Mouse (Mus musculus) heart, embryonic 15.5 days (tissue): ENCODE results near the gene Rftn2. TPM values are rescaled to one million over a fixed set of nuclear protein-coding genes. Genes with fewer than 3 reads are reported as not detected.

Experiments used
- ATAC-seq: fragments of 200-750 bp; cut with Nextera tagmentation; replicated peaks from 2 replicates; pipeline ENCODE4 v1.8.0; 2017; ENCODE audit warnings: low read depth, moderate TSS enrichment; ENCODE audit not compliant: insufficient number of reproducible peaks, insufficient read depth, low FRiP score
- H3K27ac ChIP-seq: fragments of 300-500 bp; sonication (generic); 2 replicates; pipeline ENCODE4 v1.5.1; 2015; ENCODE audit warnings: mild to moderate bottlenecking, inconsistent platforms
- H3K27me3 ChIP-seq: fragments of 300-500 bp; sonication (generic); 2 replicates; pipeline ENCODE4 v1.6.1; 2015; ENCODE audit warnings: inconsistent platforms
- H3K36me3 ChIP-seq: fragments of 300-500 bp; sonication (generic); 2 replicates; pipeline ENCODE4 v1.6.1; 2015; ENCODE audit warnings: mild to moderate bottlenecking, inconsistent platforms
- H3K4me1 ChIP-seq: fragments of 300-500 bp; sonication (generic); replicated peaks from 2 replicates; pipeline ENCODE4 v1.6.1; 2015; ENCODE audit warnings: inconsistent platforms
- H3K4me2 ChIP-seq: fragments of 300-500 bp; sonication (generic); 2 replicates; pipeline ENCODE4 v1.6.1; 2015; ENCODE audit warnings: inconsistent platforms, mild to moderate bottlenecking, moderate library complexity
- H3K4me3 ChIP-seq: fragments of 300-500 bp; sonication (generic); 2 replicates; pipeline ENCODE4 v1.5.1; 2015; ENCODE audit warnings: mild to moderate bottlenecking, inconsistent platforms
- H3K9ac ChIP-seq: fragments of 300-500 bp; sonication (generic); 2 replicates; pipeline ENCODE4 v1.6.1; 2015; ENCODE audit warnings: mild to moderate bottlenecking, inconsistent platforms
- H3K9me3 ChIP-seq: fragments of 300-500 bp; sonication (generic); replicated peaks from 2 replicates; pipeline ENCODE4 v1.6.1; 2016; ENCODE audit warnings: inconsistent platforms
- WGBS: fragments of 180-500 bp; shearing (Covaris S2); methylation state at CpG from one replicate; pipeline ENCODE4 v1.1.7; 2015; ENCODE audit warnings: mixed read lengths; 5-methylcytosine and 5-hydroxymethylcytosine counted together
- polyA plus RNA-seq: library from polyadenylated mRNA; unstranded; fragments of >200 nt; fragmentation: Nextera tagmentation; extraction: Ambion mirVana; gene quantifications from 2 replicates; pipeline ENCODE4 v1.2.1, GENCODE M21; 2015

Gene Rftn2
- polyA plus RNA-seq, 1 experiment from 2014 or later = 9.4 TPM

GRCm38 (mm10) chr1:55192824-55193223, 33.8 kb downstream of the Rftn2 start:
- Histone ChIP-seq H3K4me1 (peaks cover 19% of the 10 kb centered on the region), H3K9ac (no peak overlapping the region), H3K27ac (peak overlapping the region; percentile 71), H3K4me3 (no peak overlapping the region), H3K27me3 (no peaks in the 10 kb centered on the region), H3K9me3 (no peaks in the 10 kb centered on the region), H3K36me3 (no peaks in the 10 kb centered on the region), H3K4me2 (no peak overlapping the region)
- 42% methylated on average over 3 of the region's 3 CpGs for WGBS
- ATAC-seq = no peak

- Histone ChIP-seq H3K9me3 (no peaks in the 10 kb centered on the region), H3K27ac (peak overlapping the region; percentile 43; the same call in 1 of the 2 replicates), H3K27me3 (no peaks in the 10 kb centered on the region), H3K9ac (peak overlapping the region; percentile 20; the same call in 1 of the 2 replicates), H3K4me1 (peaks cover 19% of the 10 kb centered on the region), H3K36me3 (no peaks in the 10 kb centered on the region), H3K4me2 (peak overlapping the region; percentile 54), H3K4me3 (peak overlapping the region; percentile 34)
- peak; percentile 33; the same call in 1 of the 2 replicates for ATAC-seq
- 18% methylated on average over 8 of the region's 8 CpGs for whole genome bisulfite sequencing
Observed at GRCm38 (mm10) chr1:55192015-55192414, 34.6 kb downstream of the Rftn2 start.

- Histone ChIP-seq H3K9me3 (no peaks in the 10 kb centered on the region), H3K27ac (no peak overlapping the region), H3K36me3 (0 out of 2 replicates have a peak, but pooled peaks cover 8% of the 10 kb centered on the region), H3K4me2 (no peak overlapping the region), H3K4me1 (peaks cover under 1% of the 10 kb centered on the region; the same call in 1 of the 2 replicates), H3K27me3 (no peaks in the 10 kb centered on the region), H3K9ac (no peak overlapping the region), H3K4me3 (no peak overlapping the region)
- ATAC-seq = no peak
- WGBS = 31% methylated on average over 11 of the region's 11 CpGs
Observed at GRCm38 (mm10) chr1:55186592-55187210, 39.9 kb downstream of the Rftn2 start.

GRCm38 (mm10) chr1:55185718-55186117, 40.9 kb downstream of the Rftn2 start:
- peaks cover 18% of the 10 kb centered on the region for H3K36me3 ChIP-seq
- peaks cover 5% of the 10 kb centered on the region; the same call in 1 of the 2 replicates for H3K9me3 ChIP-seq
- no peak overlapping the region for H3K4me2 ChIP-seq
- no peak for ATAC-seq
- H3K9ac ChIP-seq = no peak overlapping the region
- WGBS = 81% methylated on average over 6 of the region's 6 CpGs
- H3K4me3 ChIP-seq = no peak overlapping the region
- no peak overlapping the region for H3K27ac ChIP-seq
- H3K4me1 ChIP-seq = no peaks in the 10 kb centered on the region
- no peaks in the 10 kb centered on the region for H3K27me3 ChIP-seq

GRCm38 (mm10) chr1:55182392-55182791, 44.2 kb downstream of the Rftn2 start:
- H3K4me1 ChIP-seq = no peaks in the 10 kb centered on the region
- H3K4me3 ChIP-seq = no peak overlapping the region
- no peaks in the 10 kb centered on the region for H3K27me3 ChIP-seq
- peaks cover 8% of the 10 kb centered on the region; the same call in 1 of the 2 replicates for H3K9me3 ChIP-seq
- H3K27ac ChIP-seq = no peak overlapping the region
- peaks cover 27% of the 10 kb centered on the region for H3K36me3 ChIP-seq
- H3K9ac ChIP-seq = no peak overlapping the region
- H3K4me2 ChIP-seq = no peak overlapping the region
- 84% methylated on average over 5 of the region's 5 CpGs for WGBS
- no peak for ATAC-seq

GRCm38 (mm10) chr1:55179917-55180566, 46.5 kb downstream of the Rftn2 start:
- H3K9me3 ChIP-seq = peaks cover 8% of the 10 kb centered on the region; the same call in 1 of the 2 replicates
- H3K4me2 ChIP-seq = no peak overlapping the region
- no peak for ATAC-seq
- no peak overlapping the region for H3K9ac ChIP-seq
- no peaks in the 10 kb centered on the region for H3K4me1 ChIP-seq
- WGBS = 82% methylated on average over 5 of the region's 5 CpGs
- no peak overlapping the region for H3K27ac ChIP-seq
- H3K27me3 ChIP-seq = no peaks in the 10 kb centered on the region
- H3K4me3 ChIP-seq = no peak overlapping the region
- peaks cover 27% of the 10 kb centered on the region for H3K36me3 ChIP-seq

- H3K27ac ChIP-seq = no peak overlapping the region
- no peak overlapping the region for H3K9ac ChIP-seq
- H3K4me2 ChIP-seq = no peak overlapping the region
- H3K27me3 ChIP-seq = no peaks in the 10 kb centered on the region
- H3K4me1 ChIP-seq = no peaks in the 10 kb centered on the region
- no peaks in the 10 kb centered on the region for H3K9me3 ChIP-seq
- no peak overlapping the region for H3K4me3 ChIP-seq
- 37% methylated on average over 3 of the region's 3 CpGs for WGBS
- no peaks in the 10 kb centered on the region for H3K36me3 ChIP-seq
- ATAC-seq = no peak
Observed at GRCm38 (mm10) chr1:55174558-55175034, 52.0 kb downstream of the Rftn2 start.

GRCm38 (mm10) chr1:55173720-55174557, 52.6 kb downstream of the Rftn2 start:
- H3K4me2 ChIP-seq = no peak overlapping the region
- ATAC-seq = no peak
- WGBS = 82% methylated on average over 10 of the region's 10 CpGs
- no peaks in the 10 kb centered on the region for H3K27me3 ChIP-seq
- H3K27ac ChIP-seq = no peak overlapping the region
- H3K4me1 ChIP-seq = no peaks in the 10 kb centered on the region
- H3K36me3 ChIP-seq = no peaks in the 10 kb centered on the region; the same call in 1 of the 2 replicates
- no peak overlapping the region for H3K9ac ChIP-seq
- 0 out of 2 replicates have a peak, but pooled peaks cover 3% of the 10 kb centered on the region for H3K9me3 ChIP-seq
- no peak overlapping the region for H3K4me3 ChIP-seq

GRCm38 (mm10) chr1:55171361-55172325, 54.9 kb downstream of the Rftn2 start:
- Histone ChIP-seq H3K27ac (no peak overlapping the region), H3K4me2 (peak overlapping the region; percentile 44), H3K4me1 (no peaks in the 10 kb centered on the region), H3K9ac (no peak overlapping the region), H3K9me3 (0 out of 2 replicates have a peak, but pooled peaks cover 3% of the 10 kb centered on the region), H3K4me3 (peak overlapping the region; percentile 31), H3K27me3 (no peaks in the 10 kb centered on the region), H3K36me3 (no peaks in the 10 kb centered on the region; the same call in 1 of the 2 replicates)
- WGBS = 60% methylated on average over 22 of the region's 22 CpGs
- ATAC-seq = no peak

GRCm38 (mm10) chr1:55168591-55168990, 58.0 kb downstream of the Rftn2 start:
- Histone ChIP-seq H3K9me3 (0 out of 2 replicates have a peak, but pooled peaks cover 3% of the 10 kb centered on the region), H3K4me1 (no peaks in the 10 kb centered on the region), H3K27ac (no peak overlapping the region), H3K27me3 (no peaks in the 10 kb centered on the region), H3K4me2 (no peak overlapping the region), H3K9ac (no peak overlapping the region), H3K4me3 (no peak overlapping the region), H3K36me3 (no peaks in the 10 kb centered on the region; the same call in 1 of the 2 replicates)
- no peak for ATAC-seq
- 89% methylated on average over 4 of the region's 4 CpGs for WGBS
